Mouse (Mus musculus) myocyte (in vitro differentiated cells): ENCODE measurements at regions not wholly inside any gene's neighbourhood (a gene's known extent, or its start where the extent isn't known, plus 50 kb on each side); places are given as distances from the start of the nearest gene placed in this dataset.

Experiments used
- E2F4 ChIP-seq: IDR thresholded peaks from one replicate; pipeline ENCODE4 v1.6.1; 2011; ENCODE audit warnings: mild to moderate bottlenecking, control low read depth, moderate library complexity; ENCODE audit not compliant: insufficient read depth
- MAX ChIP-seq: IDR thresholded peaks from one replicate; pipeline ENCODE4 v1.6.1; 2011; ENCODE audit warnings: low read depth, mild to moderate bottlenecking, control low read depth
- MYOD1 ChIP-seq, 3 experiments: IDR thresholded peaks; one replicate each; pipeline ENCODE4 v1.6.1; 2011; ENCODE audit warnings: control low read depth in 2 of 3, low read depth in 2 of 3, mild to moderate bottlenecking in 2 of 3, moderate library complexity in 1 of 3; ENCODE audit not compliant: insufficient read length in 2 of 3, control insufficient read depth in 1 of 3
- POLR2A ChIP-seq: IDR thresholded peaks from one replicate; pipeline ENCODE4 v1.6.1; 2011; ENCODE audit warnings: low read depth, mild to moderate bottlenecking, control low read depth, moderate library complexity; ENCODE audit not compliant: insufficient read length
- REST ChIP-seq: IDR thresholded peaks from one replicate; pipeline ENCODE4 v1.6.1; 2011; ENCODE audit warnings: mild to moderate bottlenecking, control low read depth, moderate library complexity; ENCODE audit not compliant: insufficient read depth, insufficient read length
- USF1 ChIP-seq: IDR thresholded peaks from one replicate; pipeline ENCODE4 v1.6.1; 2011; ENCODE audit warnings: low read depth, mild to moderate bottlenecking, control low read depth, moderate library complexity

- TF ChIP-seq E2F4: no peak
- no peak for TF ChIP-seq POLR2A
- TF ChIP-seq USF1: no peak
- no peak for TF ChIP-seq MYOD1 (IDR thresholded peaks at IDR 0.05; ENCODE audit: control insufficient read depth in 1 of 3, insufficient read length in 2 of 3, low read depth in 2 of 3)
- TF ChIP-seq REST: no peak
- TF ChIP-seq MAX: no peak
Observed at GRCm38 (mm10) chr5:148819423-148819822, 109.7 kb downstream of the Katnal1 start.
